Mouse (Mus musculus) erythroblast, embryonic 14.5 days (primary cell): ENCODE data around the gene Alox5ap.

Experiments
- GATA1 ChIP-seq: IDR thresholded peaks from 2 replicates; pipeline ENCODE4 v1.6.1; 2012; ENCODE audit warnings: low read length, inconsistent platforms, mixed read lengths
- TAL1 ChIP-seq: IDR thresholded peaks from 3 replicates; pipeline ENCODE4 v1.6.1; 2012; ENCODE audit warnings: low read length, inconsistent platforms, mixed read lengths

DNA sequence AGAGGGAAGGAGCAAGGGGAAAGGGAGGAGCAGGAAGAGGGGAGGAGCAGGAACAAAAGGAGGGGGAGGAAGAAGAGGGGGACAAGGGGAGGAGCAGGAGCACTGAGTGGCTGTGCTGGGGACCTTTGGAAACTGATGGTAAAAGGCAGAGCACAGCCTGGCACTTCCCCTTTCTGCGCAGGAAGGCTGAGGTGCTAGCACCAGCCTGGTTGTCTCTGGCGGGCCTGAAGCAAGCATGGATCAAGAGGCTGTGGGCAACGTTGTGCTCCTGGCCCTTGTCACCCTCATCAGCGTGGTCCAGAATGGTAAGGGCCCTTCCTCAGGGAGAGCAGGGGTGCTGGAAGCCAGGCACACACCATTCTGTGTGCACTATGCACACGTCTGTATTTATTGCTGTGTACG lies 312 bp downstream of the Alox5ap start:
- no peak for TF ChIP-seq GATA1
- TF ChIP-seq TAL1, result no peak
